Comparison of ENCODE assay signal across 9 mouse cellular contexts in genomic region chr12:84163133-84163532, GRCm38 (mm10). TPM values are rescaled to one million over a fixed set of nuclear protein-coding genes. Genes with fewer than 3 reads are reported as not detected.
DNase-seq lines count a peak whose midpoint lies in the region; ATAC-seq and TF ChIP-seq lines count a peak whose summit lies in the region.
"Had no signal": no experiment of that assay in that cellular context is flagged by ENCODE, and none has a peak within 500 bp of the region (broad histone marks: within the 10 kb centered on the region; RNA-seq: fewer than 3 reads in every experiment).

No protein-coding gene starts in this region.

- H3K4me1 ChIP-seq in cortical plate, adult 2 months (ENCODE audit: control insufficient read depth, insufficient read depth, low read length), result no peaks in the 10 kb centered on the region
- peaks cover 26% of the 10 kb centered on the region for H3K4me1 ChIP-seq in limb, embryonic 10.5 days

- H3K36me3 ChIP-seq in limb, embryonic 10.5 days, result peaks cover 67% of the 10 kb centered on the region

- H3K27me3 ChIP-seq in limb, embryonic 10.5 days (ENCODE audit: low read depth, poor library complexity, severe bottlenecking), result no peaks in the 10 kb centered on the region
- H3K27me3 ChIP-seq: limb, embryonic 15.5 days had no signal

- H3K27ac ChIP-seq in cortical plate, adult 2 months (ENCODE audit: insufficient read depth, low read length), result no peak overlapping the region
- no peak overlapping the region for H3K27ac ChIP-seq in limb, embryonic 10.5 days
- H3K27ac ChIP-seq: limb, embryonic 15.5 days had no signal

- peak; percentile 41 to 59 for DNase-seq in heart, postnatal 10 days
- no peak for DNase-seq in heart, postnatal 36 days
- peak; percentile 66 for DNase-seq in lung, postnatal 14 days
- no peak for DNase-seq in gastrocnemius, postnatal 36 days
- DNase-seq in limb, embryonic 10.5 days (ENCODE audit: low spot score), result no peak
- DNase-seq in ovary, adult 18-20 months (ENCODE audit: low spot score), result no peak

- no peak for TF ChIP-seq POLR2A in cortical plate, adult 2 months (IDR thresholded peaks at IDR 0.05; ENCODE audit: extremely low read depth, insufficient read depth, low read length)

- WGBS in limb, embryonic 10.5 days, result 92% methylated on average over 9 of the region's 9 CpGs

- ATAC-seq in CD4-positive, CD25-positive, alpha-beta regulatory T cell, adult 4 months, result peak; percentile 67

- no peak overlapping the region for H3K4me3 ChIP-seq in cortical plate, adult 2 months (ENCODE audit: insufficient read depth, low read length)
- H3K4me3 ChIP-seq in limb, embryonic 10.5 days, result no peak overlapping the region
- H3K4me3 ChIP-seq: limb, embryonic 15.5 days had no signal

- peak; percentile 55 for TF ChIP-seq CTCF in cortical plate, adult 2 months (IDR thresholded peaks at IDR 0.05; ENCODE audit: extremely low read depth, insufficient read depth, low read length)

- H3K9me3 ChIP-seq in limb, embryonic 10.5 days (replicated peaks), result no peaks in the 10 kb centered on the region
- H3K9me3 ChIP-seq: limb, embryonic 15.5 days had no signal

- intact Hi-C loops in heart, postnatal 10 days (cut with DNase I), result no loop called here
- intact Hi-C loops in heart, postnatal 36 days (cut with DNase I), result loop anchor here (1.0 kb wide), 1 partner anchor 86 kb away; no protein-coding TSS in a partner anchor
- intact Hi-C loops in gastrocnemius, postnatal 36 days (cut with DNase I), result loop anchor here (2.0 kb wide), 1 partner anchor 86 kb away; no protein-coding TSS in a partner anchor

RNA-seq across cellular contexts. Expression of gene Pnma1, which starts 14.8 kb away (rescaled TPM):
- total RNA-seq in heart, postnatal 10 days (2021), result under 1 TPM; 0.35 to 0.43 TPM
- total RNA-seq in heart, postnatal 36 days (2021), result under 1 TPM; 0.11 to 0.22 TPM
- polyA plus RNA-seq in CD4-positive, CD25-positive, alpha-beta regulatory T cell, adult 4 months (2017; shearing (Covaris generic)), result not detected
- polyA plus RNA-seq in cortical plate, adult 2 months (2012; rRNA removed), result 3.0 and 3.7 TPM in 2 replicates
- total RNA-seq in gastrocnemius, postnatal 36 days (2021), result under 1 TPM; 0.15 to 0.18 TPM
- 1.2 TPM in 2 replicates for polyA plus RNA-seq in limb, embryonic 10.5 days (2016; fragmentation: Nextera tagmentation; extraction: Ambion mirVana)

RNA-seq across cellular contexts. Expression of gene Dnal1, which starts 49.0 kb away (rescaled TPM):
- 10 to 100 TPM; 10.3 to 10.6 TPM for total RNA-seq in heart, postnatal 10 days (2021)
- total RNA-seq in heart, postnatal 36 days (2021), result 1 to 10 TPM; 8.5 to 8.8 TPM
- polyA plus RNA-seq in CD4-positive, CD25-positive, alpha-beta regulatory T cell, adult 4 months (2017; shearing (Covaris generic)), result under 1 TPM; 0.10 to 0.12 TPM
- polyA plus RNA-seq in cortical plate, adult 2 months (2012; rRNA removed), result 46.6 and 48.0 TPM in 2 replicates
- 1 to 10 TPM; 5.9 to 8.1 TPM for total RNA-seq in gastrocnemius, postnatal 36 days (2021)
- polyA plus RNA-seq in limb, embryonic 10.5 days (2016; fragmentation: Nextera tagmentation; extraction: Ambion mirVana), result 3.7 and 4.9 TPM in 2 replicates

RNA-seq across cellular contexts. Expression of gene Elmsan1, which starts 55.5 kb away (rescaled TPM):
- total RNA-seq in heart, postnatal 10 days (2021), result 10 to 100 TPM; 19.5 to 20.3 TPM
- total RNA-seq in heart, postnatal 36 days (2021), result 10 to 100 TPM; 15.6 to 15.9 TPM
- polyA plus RNA-seq in CD4-positive, CD25-positive, alpha-beta regulatory T cell, adult 4 months (2017; shearing (Covaris generic)), result 1 to 10 TPM; 7.3 to 8.2 TPM
- polyA plus RNA-seq in cortical plate, adult 2 months (2012; rRNA removed), result 6.9 and 7.3 TPM in 2 replicates
- 10 to 100 TPM in 1 of 2 experiments, 1 to 10 TPM in 1; 6.5 to 10.4 TPM for total RNA-seq in gastrocnemius, postnatal 36 days (2021)
- 9.2 and 10.7 TPM in 2 replicates for polyA plus RNA-seq in limb, embryonic 10.5 days (2016; fragmentation: Nextera tagmentation; extraction: Ambion mirVana)

Comparison
In these comparisons a context has a peak if more than half of its experiments do, and no peak if none do; other contexts are left out.
1. DNase-seq: peak in heart, postnatal 10 days (2 of 2) and lung, postnatal 14 days (single experiment); none in heart, postnatal 36 days (0 of 2), gastrocnemius, postnatal 36 days (0 of 2), limb, embryonic 10.5 days (single experiment) and ovary, adult 18-20 months (single experiment).